Mouse (Mus musculus) testis, adult 2 months (tissue): ENCODE results near the gene Nfib. TPM values are rescaled to one million over a fixed set of nuclear protein-coding genes. Genes with fewer than 3 reads are reported as not detected.
A peak's percentile ranks its signal among the peaks of the same experiment; 100 is the strongest.

Experiments used
- H3K27ac ChIP-seq: fragments of 200-500 bp; 2 replicates; pipeline ENCODE4 v1.5.1; 2012; ENCODE audit warnings: low read depth, low read length; ENCODE audit not compliant: control insufficient read depth, insufficient read depth
- H3K27me3 ChIP-seq: fragments of 200-500 bp; 2 replicates; pipeline ENCODE4 v1.6.1; 2012; ENCODE audit warnings: mild to moderate bottlenecking, low read length, moderate library complexity; ENCODE audit not compliant: control insufficient read depth, insufficient read depth
- H3K36me3 ChIP-seq: fragments of 200-500 bp; 2 replicates; pipeline ENCODE4 v1.6.1; 2012; ENCODE audit warnings: mild to moderate bottlenecking, low read length; ENCODE audit not compliant: control insufficient read depth, insufficient read depth
- H3K4me1 ChIP-seq: fragments of 200-500 bp; 2 replicates; pipeline ENCODE4 v1.6.1; 2012; ENCODE audit warnings: low read length; ENCODE audit not compliant: control insufficient read depth, insufficient read depth
- H3K4me3 ChIP-seq: fragments of 200-500 bp; 2 replicates; pipeline ENCODE4 v1.5.1; 2012; ENCODE audit warnings: low read depth, mild to moderate bottlenecking, low read length, moderate library complexity, mixed read lengths; ENCODE audit not compliant: control insufficient read depth
- CTCF ChIP-seq: fragments of 200-500 bp; IDR thresholded peaks from 2 replicates; pipeline ENCODE4 v1.5.1; 2012; ENCODE audit warnings: low read depth, mild to moderate bottlenecking, inconsistent platforms, low read length, moderate library complexity; ENCODE audit not compliant: control insufficient read depth, insufficient read depth, insufficient replicate concordance
- POLR2A ChIP-seq: fragments of 200-500 bp; IDR thresholded peaks from 2 replicates; pipeline ENCODE4 v1.6.1; 2012; ENCODE audit warnings: low read depth, mild to moderate bottlenecking, inconsistent platforms, low read length, moderate library complexity; ENCODE audit not compliant: control insufficient read depth
- polyA plus RNA-seq: library from polyadenylated mRNA; depleted of rRNA; stranded (reverse); fragments of >200 nt; gene quantifications from 2 replicates; pipeline ENCODE4 v1.2.3, GENCODE M21; 2012

Gene Nfib
- polyA plus RNA-seq, 1 experiment = 1.2 TPM

DNA sequence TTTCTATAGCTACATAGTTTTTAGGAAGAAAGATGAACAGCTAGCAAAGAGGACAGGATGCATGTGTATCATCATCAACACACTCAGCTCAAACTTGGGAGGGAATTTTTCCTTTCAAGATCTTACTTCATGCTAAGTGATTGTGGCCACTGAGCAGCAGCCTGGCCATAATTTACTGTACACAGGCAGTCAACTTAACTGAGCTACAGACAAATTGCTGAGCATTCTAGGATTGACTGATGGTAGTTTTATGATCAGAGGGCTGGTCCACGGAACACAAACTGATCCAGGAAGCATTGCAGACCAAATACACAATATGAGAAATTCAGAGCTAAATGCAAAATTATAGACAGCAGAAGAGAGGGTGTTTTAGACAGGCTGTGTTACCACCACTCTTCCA is 191.2 kb downstream of the Nfib start:
- H3K4me1 ChIP-seq = peaks cover 14% of the 10 kb centered on the region
- H3K36me3 ChIP-seq = no peaks in the 10 kb centered on the region
- no peak for TF ChIP-seq POLR2A
- TF ChIP-seq CTCF = no peak
- no peak overlapping the region for H3K4me3 ChIP-seq
- H3K27me3 ChIP-seq = 0 out of 2 replicates have a peak, but pooled peaks cover 2% of the 10 kb centered on the region
- no peak overlapping the region for H3K27ac ChIP-seq

DNA sequence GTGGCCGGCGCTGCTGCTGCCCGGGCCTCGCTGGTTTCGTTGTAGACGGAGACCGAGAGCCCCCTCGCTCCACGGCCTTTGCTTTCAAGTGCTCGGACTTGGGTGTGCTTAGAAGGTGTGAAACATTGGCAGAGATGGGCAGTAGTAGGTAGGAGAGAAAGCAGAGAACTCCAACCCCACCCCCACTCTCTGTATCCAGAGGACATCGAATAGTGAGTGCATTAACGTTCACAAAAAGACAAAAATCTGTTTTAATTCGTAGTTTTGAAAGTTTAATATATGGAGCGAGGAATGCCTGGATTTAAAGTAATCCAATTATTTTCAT is 192.2 kb downstream of the Nfib start:
- peaks cover 16% of the 10 kb centered on the region for H3K4me1 ChIP-seq

DNA sequence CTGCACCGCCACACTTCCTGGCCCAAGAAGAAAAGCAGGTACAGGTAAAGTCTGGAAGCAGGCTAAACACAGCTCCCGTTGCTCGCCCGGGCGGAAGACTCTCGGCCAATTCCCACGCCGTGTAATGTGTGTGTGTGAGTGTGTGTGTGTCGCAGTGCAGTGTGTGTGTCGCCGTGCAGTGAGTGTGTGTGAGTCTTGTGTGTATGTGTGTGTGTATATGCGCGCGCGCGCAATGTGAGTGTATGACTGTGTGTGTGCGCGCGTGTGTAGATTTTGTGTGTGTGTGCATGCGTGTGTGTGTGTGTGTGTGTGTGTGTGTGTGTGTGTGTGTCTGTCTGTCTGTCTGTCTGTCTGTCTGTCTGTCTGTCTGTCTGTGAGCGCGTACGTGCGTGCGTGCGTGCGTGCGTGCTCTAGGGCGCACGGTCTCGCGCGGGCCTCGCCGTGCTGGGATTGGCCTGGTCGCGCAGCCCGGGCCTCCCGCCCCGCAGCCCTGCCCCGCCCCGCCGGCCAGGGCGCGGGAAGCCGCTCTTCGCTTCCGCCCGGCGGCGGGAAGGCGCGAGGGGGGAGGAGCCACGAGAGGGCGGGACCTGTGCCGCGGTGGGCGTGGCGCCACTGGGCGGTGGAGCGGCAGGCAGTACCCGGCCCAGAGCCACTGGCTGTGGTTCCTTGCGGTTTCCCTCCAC is 192.7 kb downstream of the Nfib start:
- Histone ChIP-seq H3K36me3 (no peaks in the 10 kb centered on the region), H3K4me3 (peak overlapping the region; percentile 84), H3K4me1 (peaks cover 19% of the 10 kb centered on the region), H3K27me3 (0 out of 2 replicates have a peak, but pooled peaks cover 2% of the 10 kb centered on the region), H3K27ac (peak overlapping the region; percentile 72)
- TF ChIP-seq POLR2A (peak; percentile 79), CTCF (no peak)

More for the DNA sequence above, 192.2 kb downstream of the Nfib start:
- TF ChIP-seq POLR2A (no peak), CTCF (no peak)
- Histone ChIP-seq H3K27me3 (0 out of 2 replicates have a peak, but pooled peaks cover 2% of the 10 kb centered on the region), H3K36me3 (no peaks in the 10 kb centered on the region), H3K4me3 (peak overlapping the region; percentile 84), H3K27ac (peak overlapping the region; percentile 56)

DNA sequence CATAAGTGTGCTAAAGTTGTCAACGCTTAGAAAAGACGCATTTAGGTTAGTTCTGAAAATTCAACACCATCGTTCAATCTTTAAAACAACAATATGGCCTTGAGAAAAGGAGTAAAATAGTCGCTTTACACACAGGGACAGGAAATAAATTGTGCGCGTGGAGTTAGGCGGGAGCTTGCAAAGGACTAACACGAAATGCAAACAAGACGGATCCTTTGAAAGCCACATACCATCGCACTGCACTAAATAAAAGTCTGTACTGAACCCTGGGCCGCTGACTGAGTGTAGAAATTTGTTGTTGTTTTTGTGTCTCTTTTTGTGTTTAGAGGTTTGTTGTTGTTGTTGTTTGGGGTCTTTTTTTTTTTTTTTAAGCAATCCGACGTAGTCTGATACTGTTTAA is 193.2 kb downstream of the Nfib start:
- TF ChIP-seq POLR2A (no peak), CTCF (no peak)
- H3K27me3 ChIP-seq = 0 out of 2 replicates have a peak, but pooled peaks cover 2% of the 10 kb centered on the region
- H3K4me3 ChIP-seq = no peak overlapping the region; the same call in 1 of the 2 replicates
- H3K4me1 ChIP-seq = peaks cover 21% of the 10 kb centered on the region
- no peaks in the 10 kb centered on the region for H3K36me3 ChIP-seq
- no peak overlapping the region for H3K27ac ChIP-seq

DNA sequence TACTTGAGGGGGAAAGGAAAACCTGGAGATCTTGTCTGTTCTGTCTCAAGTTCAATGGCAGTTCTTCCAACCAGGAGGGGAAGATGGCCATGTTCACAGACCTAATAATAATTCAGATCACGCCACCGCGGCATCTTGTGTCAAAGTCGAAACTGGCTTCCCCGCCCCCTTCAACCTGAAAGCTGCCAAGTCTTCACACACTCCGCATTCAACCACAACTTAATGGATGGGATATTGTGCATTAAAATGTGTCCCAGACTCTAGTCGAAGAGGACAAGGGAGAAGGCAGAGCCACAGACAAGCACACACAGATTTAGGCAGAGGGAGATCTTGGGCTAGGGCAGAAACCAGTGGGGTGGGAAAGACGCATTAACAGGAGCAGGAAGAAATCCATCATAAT is 194.0 kb downstream of the Nfib start:
- H3K36me3 ChIP-seq = no peaks in the 10 kb centered on the region
- TF ChIP-seq CTCF (no peak), POLR2A (no peak)
- H3K27ac ChIP-seq = peak overlapping the region; percentile 66
- H3K4me1 ChIP-seq = peaks cover 21% of the 10 kb centered on the region
- H3K27me3 ChIP-seq = peaks cover 4% of the 10 kb centered on the region; the same call in 1 of the 2 replicates
- H3K4me3 ChIP-seq = 0 out of 2 replicates have a peak overlapping the region, but pooled peaks have one; percentile 5

DNA sequence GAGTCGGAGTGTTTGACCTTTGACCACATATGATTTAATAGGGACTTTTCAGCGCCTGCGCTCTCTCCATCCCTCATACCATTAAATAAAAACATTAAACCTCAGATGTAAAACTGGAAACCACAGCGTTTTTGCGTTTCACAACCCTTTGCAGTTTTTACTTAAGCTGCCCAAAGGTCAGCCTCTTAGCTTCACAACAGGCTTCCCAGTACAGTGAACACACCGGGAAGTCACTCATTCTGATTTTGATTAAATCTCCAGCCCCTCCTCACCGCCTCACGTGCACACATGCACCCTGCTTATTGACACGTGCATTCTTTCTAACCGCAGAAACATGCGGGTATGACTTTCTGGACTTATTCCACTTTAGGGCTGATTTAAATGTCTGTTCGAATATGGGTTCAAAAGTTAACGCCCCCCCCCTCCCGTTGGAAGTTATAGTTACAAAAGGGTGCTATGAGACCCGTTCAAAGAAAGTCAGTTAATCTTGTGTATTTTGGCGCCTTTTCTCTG is 194.5 kb downstream of the Nfib start:
- H3K27ac ChIP-seq = peak overlapping the region; percentile 58; the same call in 1 of the 2 replicates
- TF ChIP-seq CTCF (no peak), POLR2A (no peak)
- peaks cover 6% of the 10 kb centered on the region for H3K27me3 ChIP-seq
- H3K36me3 ChIP-seq = no peaks in the 10 kb centered on the region
- H3K4me1 ChIP-seq = peaks cover 23% of the 10 kb centered on the region
- H3K4me3 ChIP-seq = no peak overlapping the region

DNA sequence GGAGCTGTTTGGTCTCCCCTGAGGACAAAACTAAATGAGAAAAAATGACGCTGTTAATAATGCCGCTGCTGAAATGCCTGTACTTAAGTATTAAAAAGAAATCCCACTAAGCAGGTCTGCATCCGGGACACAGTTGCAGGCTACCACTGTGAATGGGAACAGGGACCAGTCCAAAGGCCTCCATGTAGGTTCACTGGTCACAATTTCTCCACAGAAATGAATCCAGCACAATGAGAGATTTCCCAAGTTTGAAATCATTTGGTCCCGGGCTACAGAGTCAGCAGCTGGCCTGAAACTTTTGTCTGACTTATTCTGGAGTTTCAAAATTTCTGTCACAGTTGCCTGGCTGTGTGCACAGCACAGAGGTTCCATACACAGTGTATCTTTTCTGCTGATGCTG is 195.8 kb downstream of the Nfib start:
- TF ChIP-seq POLR2A (no peak), CTCF (no peak)
- no peak overlapping the region; the same call in 1 of the 2 replicates for H3K4me3 ChIP-seq
- H3K27ac ChIP-seq = peak overlapping the region; percentile 24
- H3K4me1 ChIP-seq = peaks cover 28% of the 10 kb centered on the region
- H3K36me3 ChIP-seq = no peaks in the 10 kb centered on the region
- H3K27me3 ChIP-seq = peaks cover 8% of the 10 kb centered on the region
